ENCODE assay signal across 20 mouse cellular contexts in the genomic region with DNA sequence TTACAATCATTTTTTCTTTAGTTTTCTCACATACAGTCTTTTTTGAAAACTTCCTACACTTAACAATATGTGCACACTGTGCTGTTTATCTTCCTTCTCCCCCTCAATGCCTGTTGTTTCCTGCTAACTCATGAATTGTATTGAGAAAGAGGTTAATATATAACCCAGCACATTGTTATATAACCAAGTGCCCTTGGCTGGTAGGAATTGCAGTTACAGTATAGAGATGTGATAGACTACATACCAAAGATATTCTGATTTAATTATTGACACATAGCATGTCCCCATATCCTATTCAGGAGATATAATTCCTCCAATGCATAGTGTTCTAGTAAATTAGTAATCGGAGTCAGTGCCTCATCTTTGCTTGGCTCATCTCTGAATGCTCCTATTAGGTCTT.
"Had no signal": no experiment of that assay in that cellular context is flagged by ENCODE, and none has a peak within 500 bp of the region (broad histone marks: within the 10 kb centered on the region; RNA-seq: fewer than 3 reads in every experiment).

No protein-coding gene starts in this region.

- H3K9ac ChIP-seq: liver, postnatal 0 days; lung, embryonic 15.5 days; midbrain, embryonic 13.5 days; midbrain, embryonic 15.5 days; neural tube, embryonic 12.5 days had no signal

- DNase-seq: liver, postnatal 0 days; lung, adult 2 months; lung, postnatal 14 days; lung, postnatal 36 days; retina, postnatal 1 day; right cerebral cortex, adult 18-20 months; right cerebral cortex, postnatal 25 days; right cerebral cortex, postnatal 4 days; spleen, adult 18-20 months; thymus, adult 18-20 months; thymus, postnatal 14 days; thymus, postnatal 36 days had no signal

- H3K9me3 ChIP-seq: lung, embryonic 15.5 days; megakaryocyte, embryonic 14.5 days; midbrain, embryonic 13.5 days; midbrain, embryonic 15.5 days; neural tube, embryonic 12.5 days had no signal

- ATAC-seq: liver, postnatal 0 days; lung, postnatal 0 days; midbrain, embryonic 13.5 days; midbrain, embryonic 15.5 days had no signal

- H3K27me3 ChIP-seq: lung, embryonic 15.5 days; megakaryocyte, embryonic 14.5 days; midbrain, embryonic 13.5 days; midbrain, embryonic 15.5 days; neural tube, embryonic 12.5 days had no signal

- H3K36me3 ChIP-seq: lung, embryonic 15.5 days; midbrain, embryonic 13.5 days; midbrain, embryonic 15.5 days; neural tube, embryonic 12.5 days had no signal

- H3K4me2 ChIP-seq: lung, embryonic 15.5 days; midbrain, embryonic 11.5 days; midbrain, embryonic 13.5 days; midbrain, embryonic 15.5 days; neural tube, embryonic 12.5 days had no signal

- H3K4me3 ChIP-seq: lung, embryonic 15.5 days; megakaryocyte, embryonic 14.5 days; midbrain, embryonic 13.5 days; midbrain, embryonic 15.5 days; neural tube, embryonic 12.5 days had no signal

- H3K4me1 ChIP-seq: lung, embryonic 15.5 days; megakaryocyte, embryonic 14.5 days; midbrain, embryonic 13.5 days; midbrain, embryonic 15.5 days; neural tube, embryonic 12.5 days had no signal

- H3K27ac ChIP-seq: lung, embryonic 15.5 days; macrophage; midbrain, embryonic 13.5 days; midbrain, embryonic 15.5 days; neural tube, embryonic 12.5 days had no signal
